Mouse (Mus musculus) urinary bladder, postnatal 36 days (tissue): ENCODE measurements around the gene Ddx28.
A peak's percentile ranks its signal among the peaks of the same experiment; 100 is the strongest.

Source experiments
- DNase-seq, 2 experiments: peaks; one replicate each; pipeline ENCODE4 v3.0.0; 2022; ENCODE audit warnings: low spot score in 2 of 2, mixed read lengths in 1 of 2

The Ddx28 gene

DNA sequence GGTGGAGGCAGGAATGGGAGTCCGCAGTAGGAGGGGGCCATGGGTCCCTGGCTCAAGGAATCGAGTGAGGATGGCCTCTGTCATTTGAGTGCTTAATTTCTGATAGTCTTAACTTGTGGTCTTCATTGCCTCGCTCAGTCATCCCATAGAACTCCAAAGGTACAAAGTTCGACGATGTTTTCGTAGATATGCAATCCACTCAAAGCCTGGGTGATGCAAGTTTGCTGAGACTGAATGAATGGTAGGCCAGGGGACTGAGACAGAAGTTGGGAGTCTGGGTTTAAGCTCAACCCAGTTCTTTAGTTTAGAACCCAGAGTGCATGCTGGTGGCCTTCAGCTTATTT is at the start of gene Ddx28:
Ddx28 (minus strand) TSS at position 240 of the 344 bp plus-strand sequence.
- no peak for DNase-seq

DNA sequence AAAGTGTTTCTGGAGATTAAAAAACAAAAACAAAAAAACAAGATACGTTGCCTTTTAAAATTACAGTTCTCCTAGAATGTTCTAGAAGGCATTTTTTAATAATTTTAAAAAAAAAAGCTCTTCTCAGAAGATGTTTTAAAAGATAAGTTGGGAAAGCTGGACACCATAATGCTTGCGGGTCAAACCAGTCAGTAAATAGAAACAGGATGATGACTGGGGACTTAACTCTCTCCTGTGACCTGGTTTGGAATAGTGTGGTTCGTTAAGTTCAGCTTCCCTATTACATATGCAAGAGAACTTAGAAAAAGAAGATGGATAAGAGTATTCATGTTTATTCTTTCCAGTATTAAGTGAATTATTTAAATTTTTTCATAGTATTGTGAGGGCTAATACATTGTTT is 48.8 kb upstream of the Ddx28 start:
- DNase-seq = no peak

DNA sequence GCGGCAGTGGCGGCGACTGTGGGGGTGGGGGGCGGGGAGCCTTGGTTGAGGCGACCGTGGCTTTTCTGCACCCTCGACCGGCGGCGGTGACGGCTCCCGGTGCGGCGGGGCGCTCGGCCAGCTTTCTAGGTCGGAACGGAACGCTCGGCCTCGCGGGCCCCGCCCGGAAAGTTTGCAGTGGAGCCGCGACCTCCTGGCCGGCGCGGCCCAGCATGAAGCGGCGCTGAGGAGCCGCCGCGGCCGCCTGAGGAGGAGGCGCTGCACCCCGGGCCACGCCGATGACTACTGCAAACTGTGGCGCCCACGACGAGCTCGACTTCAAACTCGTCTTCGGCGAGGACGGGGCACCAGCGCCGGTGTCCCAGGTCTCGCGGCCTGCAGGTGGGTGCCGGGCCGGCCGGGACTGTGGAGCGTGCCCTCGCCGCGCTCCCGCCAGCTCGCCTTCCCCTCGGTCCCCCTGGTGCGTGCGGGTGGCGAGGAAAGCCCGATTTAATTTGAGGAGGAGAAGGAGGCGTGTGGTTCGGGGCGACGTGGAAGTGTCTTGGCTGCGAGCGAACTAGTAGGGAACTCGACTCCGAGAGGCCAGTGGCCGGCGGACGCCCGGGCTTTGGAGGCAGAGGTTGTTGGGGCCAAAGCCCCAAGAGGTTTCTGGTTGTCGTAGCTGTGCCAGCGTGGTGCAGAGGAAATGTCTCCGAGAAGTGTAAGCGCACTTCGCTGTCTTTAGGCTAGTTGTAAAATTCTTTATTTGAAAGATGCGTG is 48.1 kb upstream of the Ddx28 start:
- peak in 1 of 2 experiments; percentile 52 for DNase-seq

GRCm38 (mm10) chr8:106058731-106059612 is 47.3 kb upstream of the Ddx28 start, which contains the start of gene Nfatc3:
Gene Nfatc3 (plus strand): TSS chr8:106058840.
- DNase-seq = peak; percentile 88 to 95

- DNase-seq = no peak
These were observed 44.8 kb upstream of the Ddx28 start for GRCm38 (mm10) chr8:106056455-106056982.

DNA sequence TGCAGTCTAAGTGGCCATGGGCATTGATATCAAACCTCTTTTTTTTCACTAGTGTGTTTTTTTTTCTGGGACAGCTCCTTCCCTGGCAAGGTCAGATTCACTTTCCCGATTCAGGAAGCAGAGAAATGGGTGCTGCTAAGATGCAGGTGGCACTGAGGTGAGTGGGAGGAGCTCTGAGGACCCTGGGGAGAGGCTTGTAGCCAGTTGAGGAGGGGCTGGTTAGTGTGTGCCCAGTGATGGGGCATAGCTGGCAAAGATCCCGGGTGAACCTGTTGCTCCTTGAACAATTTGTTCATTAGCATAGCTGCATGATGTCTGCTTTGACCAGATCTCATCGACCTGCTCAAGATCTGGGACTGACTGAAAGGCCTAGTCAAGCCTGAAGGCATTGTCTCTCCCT is 43.4 kb upstream of the Ddx28 start:
- DNase-seq = no peak

DNA sequence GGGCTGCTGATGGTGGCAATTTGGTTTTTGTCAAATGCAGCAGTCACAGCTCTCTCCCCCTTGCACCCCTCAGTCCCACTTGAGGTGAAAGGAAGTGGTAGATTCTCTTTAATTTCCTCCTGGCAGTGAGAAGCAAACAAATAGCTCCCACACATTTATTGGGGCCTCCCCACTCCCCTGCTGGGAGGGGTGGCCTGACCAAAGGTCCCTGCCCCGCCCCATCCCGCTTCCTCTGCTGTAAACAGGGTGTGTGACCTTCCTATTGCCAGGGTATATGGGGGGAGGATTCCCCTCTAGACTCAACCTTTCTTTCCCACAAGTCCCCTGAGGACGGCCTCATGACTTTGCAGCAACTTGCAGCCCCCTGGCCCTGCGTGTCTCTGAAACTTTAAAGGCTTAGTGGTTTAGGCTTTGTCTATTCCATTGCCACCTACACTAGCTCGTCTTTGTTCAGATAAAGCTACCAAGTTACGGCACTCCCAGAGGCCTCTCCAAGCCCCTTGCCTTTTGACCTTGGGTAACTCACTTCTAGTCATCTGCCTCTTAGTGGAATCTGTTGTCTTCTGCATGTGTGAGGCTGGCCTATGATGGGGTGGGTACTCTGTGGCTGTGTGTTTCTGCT is 42.6 kb upstream of the Ddx28 start:
- no peak for DNase-seq

DNA sequence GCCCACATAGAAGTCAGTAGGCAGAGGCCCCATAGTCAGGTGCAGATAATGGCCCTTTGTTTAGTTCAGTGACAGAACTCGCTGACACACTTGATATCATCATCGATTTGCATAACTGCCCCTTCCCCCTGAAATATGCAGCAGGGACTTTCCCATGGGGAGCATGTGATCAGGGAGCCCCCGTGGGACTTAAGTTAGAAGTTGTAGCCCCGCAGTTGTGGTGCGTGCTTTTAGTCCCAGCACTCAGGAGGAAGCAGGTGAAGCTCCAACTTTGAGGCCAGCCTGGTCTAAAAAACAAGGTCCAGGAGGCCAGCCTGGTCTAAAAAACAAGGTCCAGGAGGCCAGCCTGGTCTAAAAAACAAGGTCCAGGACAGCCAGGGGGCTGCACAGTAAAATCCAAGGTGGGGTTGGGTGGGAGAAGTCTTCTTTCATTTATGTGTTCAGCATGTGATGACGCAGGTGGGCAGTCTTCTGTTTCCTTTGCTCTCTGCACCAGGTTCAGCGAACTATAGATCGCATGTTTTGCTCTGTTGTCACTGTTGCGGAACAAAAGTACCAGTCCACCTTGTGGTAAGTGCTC is 40.9 kb upstream of the Ddx28 start:
- DNase-seq = no peak

DNA sequence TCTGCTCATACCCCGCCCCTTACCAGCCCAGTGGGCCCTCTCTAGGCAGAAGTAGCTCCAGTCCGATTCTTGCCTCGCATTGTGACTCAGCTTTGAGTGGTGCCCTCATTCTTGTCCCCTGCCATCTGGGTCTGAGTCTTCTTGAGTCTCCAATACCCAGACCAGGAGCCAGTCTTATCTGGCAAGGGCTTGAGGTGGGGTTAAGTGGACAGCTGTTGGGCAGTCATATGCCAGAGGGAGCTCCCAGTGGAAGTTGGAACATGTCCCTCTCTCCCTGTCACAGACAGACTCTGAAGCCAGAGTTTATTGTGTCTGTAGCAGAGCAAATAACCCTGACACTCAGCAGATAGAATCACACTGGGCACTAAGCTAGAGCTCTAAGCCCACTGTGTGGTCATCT is 39.4 kb upstream of the Ddx28 start:
- DNase-seq = no peak

- no peak for DNase-seq
These were observed 38.2 kb upstream of the Ddx28 start for GRCm38 (mm10) chr8:106049840-106050239.

- DNase-seq = no peak
These were observed 36.4 kb upstream of the Ddx28 start for GRCm38 (mm10) chr8:106047854-106048630.

- DNase-seq = no peak
These were observed 35.3 kb upstream of the Ddx28 start for GRCm38 (mm10) chr8:106046872-106047559.

- DNase-seq = no peak
These were observed 32.5 kb upstream of the Ddx28 start for GRCm38 (mm10) chr8:106044151-106044550.

DNA sequence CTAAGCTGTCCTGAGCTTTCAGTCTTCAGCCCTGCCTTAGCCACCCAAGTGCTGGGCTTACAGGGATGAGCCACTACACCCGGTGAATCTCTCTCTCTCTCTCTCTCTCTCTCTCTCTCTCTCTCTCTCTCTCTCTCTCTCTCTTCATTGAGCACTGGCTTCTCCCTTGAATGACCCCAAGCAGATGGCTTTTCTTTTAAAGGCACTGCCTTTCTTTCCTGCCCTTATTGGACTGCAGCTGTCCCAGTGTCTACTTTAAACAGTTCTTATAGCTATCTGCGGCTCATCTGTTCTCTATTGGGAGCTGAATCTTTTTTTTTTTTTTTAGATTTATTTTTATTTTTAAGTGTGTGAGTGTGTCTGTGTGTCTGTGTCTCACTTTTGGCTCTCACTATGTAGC is 31.4 kb upstream of the Ddx28 start:
- DNase-seq = no peak

GRCm38 (mm10) chr8:106040218-106040617 is 28.5 kb upstream of the Ddx28 start:
- no peak for DNase-seq

DNA sequence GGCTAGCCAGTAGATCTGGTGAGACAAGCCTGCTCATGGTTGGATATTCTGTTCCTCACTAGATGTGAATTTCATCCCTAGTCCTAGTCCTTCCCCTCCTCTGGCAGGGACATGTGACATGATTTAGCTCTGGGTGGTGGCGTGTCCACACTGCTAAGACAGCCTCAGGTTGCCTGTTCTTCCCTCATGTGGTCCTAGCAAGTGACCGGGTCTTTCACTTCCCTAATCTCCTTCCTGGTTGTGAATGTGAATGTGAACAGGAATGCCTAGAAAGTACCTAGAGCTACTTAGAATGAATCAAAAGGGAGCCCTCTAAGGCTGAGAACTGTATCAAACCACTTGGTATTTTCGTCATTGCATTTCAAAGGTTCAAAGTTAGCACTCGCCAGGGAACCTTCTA is 27.9 kb upstream of the Ddx28 start:
- no peak for DNase-seq

GRCm38 (mm10) chr8:106038721-106039120 is 27.0 kb upstream of the Ddx28 start:
- no peak for DNase-seq

- peak; percentile 66 to 69 for DNase-seq
These were observed 10.8 kb upstream of the Ddx28 start for GRCm38 (mm10) chr8:106022483-106022882.

GRCm38 (mm10) chr8:106018039-106018438 is 6.4 kb upstream of the Ddx28 start:
- DNase-seq = no peak

DNA sequence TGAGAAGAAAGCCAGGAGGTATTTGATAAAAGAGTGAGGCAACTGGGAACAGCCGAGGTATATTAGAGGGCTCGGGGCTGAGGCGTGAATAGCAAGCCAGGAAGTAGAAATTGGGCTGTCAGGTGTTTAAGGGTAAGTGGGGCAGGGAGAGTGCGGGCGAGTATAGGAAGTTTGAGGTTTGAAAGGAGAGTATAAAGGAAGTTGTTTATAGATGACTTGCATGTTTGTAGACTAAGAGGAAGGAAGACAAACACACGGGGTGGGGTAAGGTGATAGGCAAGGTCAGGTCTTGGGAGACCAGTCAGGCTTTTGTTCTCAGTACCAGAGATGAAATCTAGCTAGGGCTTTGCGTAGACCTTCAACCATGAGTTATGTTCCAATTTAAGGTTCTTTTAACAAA is 5.4 kb upstream of the Ddx28 start:
- no peak for DNase-seq
